In the genomic region with DNA sequence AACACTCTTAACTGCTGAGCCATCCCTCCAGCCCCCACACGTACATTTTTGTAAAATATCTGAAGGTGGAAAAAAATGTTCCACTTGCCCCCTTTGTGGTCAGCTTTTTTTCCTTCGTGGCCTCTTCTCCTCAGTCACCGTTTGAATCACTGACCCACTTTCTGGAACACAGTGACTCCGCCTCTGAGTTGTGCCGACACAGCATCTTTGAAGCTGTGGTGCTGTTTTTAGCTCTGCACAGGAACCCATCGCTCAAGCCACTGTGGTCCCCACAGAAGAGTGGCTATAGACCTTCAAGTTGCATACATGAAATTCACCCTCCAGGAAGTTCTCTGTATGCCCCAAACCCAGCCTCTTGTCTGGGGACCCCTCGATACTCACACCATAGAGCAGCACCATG, we compare ENCODE assay signal across 10 mouse cellular contexts. TPM values are rescaled to one million over a fixed set of nuclear protein-coding genes. Genes with fewer than 3 reads are reported as not detected.
DNase-seq lines count a peak whose midpoint lies in the region; ATAC-seq lines count a peak whose summit lies in the region.
"Had no signal": no experiment of that assay in that cellular context is flagged by ENCODE, and none has a peak within 500 bp of the region (broad histone marks: within the 10 kb centered on the region; RNA-seq: fewer than 3 reads in every experiment).

No protein-coding gene starts in this region.

- H3K4me3 ChIP-seq in limb, embryonic 15.5 days = no peak overlapping the region
- no peak overlapping the region for H3K4me3 ChIP-seq in limb, embryonic 10.5 days
- H3K4me3 ChIP-seq in midbrain, embryonic 16.5 days (ENCODE audit: low read depth, low read length) = no peak overlapping the region
- no peak overlapping the region for H3K4me3 ChIP-seq in midbrain, embryonic 15.5 days

- peaks cover 7% of the 10 kb centered on the region for H3K4me1 ChIP-seq in limb, embryonic 15.5 days
- peaks cover 9% of the 10 kb centered on the region for H3K4me1 ChIP-seq in limb, embryonic 10.5 days
- no peaks in the 10 kb centered on the region for H3K4me1 ChIP-seq in midbrain, embryonic 16.5 days (ENCODE audit: control insufficient read depth, insufficient read depth, low read length)
- H3K4me1 ChIP-seq in midbrain, embryonic 15.5 days = peaks cover 4% of the 10 kb centered on the region; the same call in 1 of the 2 replicates

- peak; percentile 45 to 49 for DNase-seq in frontal cortex, postnatal 36 days (ENCODE audit: low spot score in 2 of 2)
- no peak for DNase-seq in frontal cortex, postnatal 25 days (ENCODE audit: low spot score in 2 of 2)
- DNase-seq in limb, embryonic 10.5 days (ENCODE audit: low spot score) = no peak
- DNase-seq: cerebellum, adult 8-10 months had no signal

- no peaks in the 10 kb centered on the region for H3K27me3 ChIP-seq in limb, embryonic 15.5 days
- H3K27me3 ChIP-seq in limb, embryonic 10.5 days (ENCODE audit: low read depth, poor library complexity, severe bottlenecking) = no peaks in the 10 kb centered on the region
- H3K27me3 ChIP-seq in midbrain, embryonic 16.5 days (ENCODE audit: control insufficient read depth, insufficient read depth, low read depth, low read length) = no peaks in the 10 kb centered on the region
- H3K27me3 ChIP-seq in midbrain, embryonic 15.5 days (replicated peaks) = no peaks in the 10 kb centered on the region

- no peak overlapping the region for H3K4me2 ChIP-seq in limb, embryonic 15.5 days
- no peak overlapping the region for H3K4me2 ChIP-seq in midbrain, embryonic 16.5 days (ENCODE audit: low read length)
- no peak overlapping the region for H3K4me2 ChIP-seq in midbrain, embryonic 15.5 days

- H3K9ac ChIP-seq in limb, embryonic 15.5 days = no peak overlapping the region
- H3K9ac ChIP-seq in midbrain, embryonic 16.5 days (ENCODE audit: low read depth, low read length) = no peak overlapping the region
- H3K9ac ChIP-seq in midbrain, embryonic 15.5 days = no peak overlapping the region

- H3K36me3 ChIP-seq in limb, embryonic 15.5 days = peaks cover 60% of the 10 kb centered on the region
- peaks cover 42% of the 10 kb centered on the region for H3K36me3 ChIP-seq in limb, embryonic 10.5 days
- peaks cover 7% of the 10 kb centered on the region; the same call in 1 of the 2 replicates for H3K36me3 ChIP-seq in midbrain, embryonic 16.5 days (ENCODE audit: control insufficient read depth, insufficient read depth, low read length)
- peaks cover 8% of the 10 kb centered on the region; the same call in 1 of the 2 replicates for H3K36me3 ChIP-seq in midbrain, embryonic 15.5 days (replicated peaks)

- ATAC-seq in limb, embryonic 15.5 days (ENCODE audit: insufficient number of reproducible peaks, low FRiP score, low TSS enrichment, low read depth) = no peak
- ATAC-seq in activated CD4-positive, CD25-positive, alpha-beta regulatory T cell, adult 4 months = peak; percentile 55
- ATAC-seq in megakaryocyte, adult 5-6 weeks (ENCODE audit: poor library complexity, severe bottlenecking) = peak; percentile 34
- ATAC-seq in midbrain, embryonic 16.5 days = no peak
- no peak for ATAC-seq in midbrain, embryonic 15.5 days (replicated peaks)

- no peaks in the 10 kb centered on the region for H3K9me3 ChIP-seq in limb, embryonic 15.5 days
- H3K9me3 ChIP-seq in limb, embryonic 10.5 days (replicated peaks) = no peaks in the 10 kb centered on the region
- no peaks in the 10 kb centered on the region for H3K9me3 ChIP-seq in midbrain, embryonic 16.5 days (replicated peaks; ENCODE audit: control insufficient read depth, low read length, poor library complexity, severe bottlenecking)
- H3K9me3 ChIP-seq in midbrain, embryonic 15.5 days = no peaks in the 10 kb centered on the region

- WGBS in limb, embryonic 15.5 days = 64% methylated on average over 7 of the region's 7 CpGs
- WGBS in limb, embryonic 10.5 days = 84% methylated on average over 7 of the region's 7 CpGs
- 80% methylated on average over 7 of the region's 7 CpGs for WGBS in midbrain, embryonic 16.5 days
- WGBS in midbrain, embryonic 15.5 days = 80% methylated on average over 7 of the region's 7 CpGs

- peak overlapping the region; percentile 73 for H3K27ac ChIP-seq in limb, embryonic 15.5 days
- H3K27ac ChIP-seq in limb, embryonic 10.5 days = no peak overlapping the region
- H3K27ac ChIP-seq in midbrain, embryonic 16.5 days (ENCODE audit: low read length) = no peak overlapping the region
- H3K27ac ChIP-seq in midbrain, embryonic 15.5 days = no peak overlapping the region

RNA-seq across cellular contexts. Expression of a gene that starts 7.9 kb away (rescaled TPM):
- polyA plus RNA-seq in limb, embryonic 15.5 days (2015; fragmentation: Nextera tagmentation; extraction: Ambion mirVana) = 4.7 and 5.6 TPM in 2 replicates
- polyA plus RNA-seq in limb, embryonic 10.5 days (2016; fragmentation: Nextera tagmentation; extraction: Ambion mirVana) = 2.7 and 3.0 TPM in 2 replicates
- 100 to 1,000 TPM; 199 to 272 TPM for polyA plus RNA-seq in activated CD4-positive, CD25-positive, alpha-beta regulatory T cell, adult 4 months (2017; shearing (Covaris generic))
- total RNA-seq in megakaryocyte, adult 5-6 weeks (2015) = 64.9 and 68.8 TPM in 2 replicates
- 62.6 and 71.5 TPM in 2 replicates for total RNA-seq in megakaryocyte, adult 5-6 weeks (2017)
- 2.2 and 2.9 TPM in 2 replicates for polyA plus RNA-seq in midbrain, embryonic 16.5 days (2015; fragmentation: Nextera tagmentation; extraction: Ambion mirVana)
- 2.4 and 3.3 TPM in 2 replicates for polyA plus RNA-seq in midbrain, embryonic 15.5 days (2015; fragmentation: Nextera tagmentation; extraction: Ambion mirVana)

RNA-seq across cellular contexts. Expression of a gene that starts 13.5 kb away (rescaled TPM):
- 41.5 and 49.2 TPM in 2 replicates for polyA plus RNA-seq in limb, embryonic 15.5 days (2015; fragmentation: Nextera tagmentation; extraction: Ambion mirVana)
- 50.5 and 63.1 TPM in 2 replicates for polyA plus RNA-seq in limb, embryonic 10.5 days (2016; fragmentation: Nextera tagmentation; extraction: Ambion mirVana)
- polyA plus RNA-seq in activated CD4-positive, CD25-positive, alpha-beta regulatory T cell, adult 4 months (2017; shearing (Covaris generic)) = 10 to 100 TPM; 56.4 to 78.9 TPM
- total RNA-seq in megakaryocyte, adult 5-6 weeks (2015) = 15.5 and 19.5 TPM in 2 replicates
- total RNA-seq in megakaryocyte, adult 5-6 weeks (2017) = 13.3 and 15.6 TPM in 2 replicates
- polyA plus RNA-seq in midbrain, embryonic 16.5 days (2015; fragmentation: Nextera tagmentation; extraction: Ambion mirVana) = 52.0 and 64.7 TPM in 2 replicates
- 65.8 and 66.5 TPM in 2 replicates for polyA plus RNA-seq in midbrain, embryonic 15.5 days (2015; fragmentation: Nextera tagmentation; extraction: Ambion mirVana)

RNA-seq across cellular contexts. Expression of a gene that starts 14.3 kb away (rescaled TPM):
- 79.8 and 96.9 TPM in 2 replicates for polyA plus RNA-seq in limb, embryonic 15.5 days (2015; fragmentation: Nextera tagmentation; extraction: Ambion mirVana)
- 59.8 and 74.5 TPM in 2 replicates for polyA plus RNA-seq in limb, embryonic 10.5 days (2016; fragmentation: Nextera tagmentation; extraction: Ambion mirVana)
- 100 to 1,000 TPM in 1 of 2 experiments, 10 to 100 TPM in 1; 82.3 to 103 TPM for polyA plus RNA-seq in activated CD4-positive, CD25-positive, alpha-beta regulatory T cell, adult 4 months (2017; shearing (Covaris generic))
- total RNA-seq in megakaryocyte, adult 5-6 weeks (2015) = 70.0 and 73.0 TPM in 2 replicates
- 28.0 and 36.7 TPM in 2 replicates for total RNA-seq in megakaryocyte, adult 5-6 weeks (2017)
- 117 and 121 TPM in 2 replicates for polyA plus RNA-seq in midbrain, embryonic 16.5 days (2015; fragmentation: Nextera tagmentation; extraction: Ambion mirVana)
- polyA plus RNA-seq in midbrain, embryonic 15.5 days (2015; fragmentation: Nextera tagmentation; extraction: Ambion mirVana) = 125 and 129 TPM in 2 replicates

RNA-seq across cellular contexts. Expression of a gene that starts 24.9 kb away (rescaled TPM):
- 0.82 and 1.9 TPM in 2 replicates for polyA plus RNA-seq in limb, embryonic 15.5 days (2015; fragmentation: Nextera tagmentation; extraction: Ambion mirVana)
- not detected in 2 replicates for polyA plus RNA-seq in limb, embryonic 10.5 days (2016; fragmentation: Nextera tagmentation; extraction: Ambion mirVana)
- polyA plus RNA-seq in activated CD4-positive, CD25-positive, alpha-beta regulatory T cell, adult 4 months (2017; shearing (Covaris generic)) = not detected
- not detected in 2 replicates for total RNA-seq in megakaryocyte, adult 5-6 weeks (2015)
- not detected in 2 replicates for total RNA-seq in megakaryocyte, adult 5-6 weeks (2017)
- polyA plus RNA-seq in midbrain, embryonic 16.5 days (2015; fragmentation: Nextera tagmentation; extraction: Ambion mirVana) = 0.61 and 0.95 TPM in 2 replicates
- 0.36 and 0.50 TPM in 2 replicates for polyA plus RNA-seq in midbrain, embryonic 15.5 days (2015; fragmentation: Nextera tagmentation; extraction: Ambion mirVana)
- total RNA-seq: gastrocnemius, adult 8-10 months had no signal

RNA-seq across cellular contexts. Expression of a gene that starts 27.5 kb away (rescaled TPM):
- 201 and 221 TPM in 2 replicates for polyA plus RNA-seq in limb, embryonic 15.5 days (2015; fragmentation: Nextera tagmentation; extraction: Ambion mirVana)
- 335 and 336 TPM in 2 replicates for polyA plus RNA-seq in limb, embryonic 10.5 days (2016; fragmentation: Nextera tagmentation; extraction: Ambion mirVana)
- 100 to 1,000 TPM; 153 to 344 TPM for polyA plus RNA-seq in activated CD4-positive, CD25-positive, alpha-beta regulatory T cell, adult 4 months (2017; shearing (Covaris generic))
- total RNA-seq in megakaryocyte, adult 5-6 weeks (2015) = 275 and 307 TPM in 2 replicates
- 187 and 291 TPM in 2 replicates for total RNA-seq in megakaryocyte, adult 5-6 weeks (2017)
- polyA plus RNA-seq in midbrain, embryonic 16.5 days (2015; fragmentation: Nextera tagmentation; extraction: Ambion mirVana) = 134 and 152 TPM in 2 replicates
- polyA plus RNA-seq in midbrain, embryonic 15.5 days (2015; fragmentation: Nextera tagmentation; extraction: Ambion mirVana) = 175 and 176 TPM in 2 replicates

Comparison
In these comparisons a context has a peak if more than half of its experiments do, and no peak if none do; other contexts are left out.
1. DNase-seq: peak in frontal cortex, postnatal 36 days (2 of 2); none in frontal cortex, postnatal 25 days (0 of 2) and limb, embryonic 10.5 days (single experiment).
2. ATAC-seq: peak in activated CD4-positive, CD25-positive, alpha-beta regulatory T cell, adult 4 months (single experiment) and megakaryocyte, adult 5-6 weeks (single experiment); none in limb, embryonic 15.5 days (single experiment), midbrain, embryonic 16.5 days (single experiment) and midbrain, embryonic 15.5 days (single experiment).
3. RNA of a gene that starts 7.9 kb away (polyA plus RNA-seq): 199 to 272 TPM in activated CD4-positive, CD25-positive, alpha-beta regulatory T cell, adult 4 months; 4.7 to 5.6 TPM in limb, embryonic 15.5 days, 2.7 to 3.0 TPM in limb, embryonic 10.5 days, 2.4 to 3.3 TPM in midbrain, embryonic 15.5 days and 2.2 to 2.9 TPM in midbrain, embryonic 16.5 days; every median in the first group is over 10 times any median in the second.